Mouse (Mus musculus) MEL (cell line): Measurements from ENCODE around the gene Tprkb.

Experiments
- CTCF ChIP-seq, 3 experiments: IDR thresholded peaks in 2 of 3; conservative IDR thresholded peaks in 1 of 3; 2 replicates each; pipeline ENCODE4 v1.5.1; 2011 to 2012; ENCODE audit warnings: low read length in 3 of 3, low read depth in 2 of 3, mild to moderate bottlenecking in 2 of 3, improper control_type of control experiment in 1 of 3, inconsistent platforms in 1 of 3, mixed read lengths in 1 of 3, moderate library complexity in 1 of 3; ENCODE audit not compliant: control insufficient read depth in 1 of 3, insufficient read depth in 1 of 3, poor library complexity in 1 of 3, severe bottlenecking in 1 of 3
- JUND ChIP-seq: IDR thresholded peaks from 2 replicates; pipeline ENCODE4 v1.6.1; 2011; ENCODE audit warnings: low read depth, mild to moderate bottlenecking, improper control_type of control experiment, low read length
- POLR2A ChIP-seq, 2 experiments: IDR thresholded peaks; 2 replicates each; pipeline ENCODE4 v1.6.1; 2011 to 2012; ENCODE audit warnings: low read length in 2 of 2, mild to moderate bottlenecking in 2 of 2, control low read depth in 1 of 2, improper control_type of control experiment in 1 of 2, low read depth in 1 of 2, moderate library complexity in 1 of 2; ENCODE audit not compliant: control insufficient read depth in 1 of 2, insufficient read depth in 1 of 2, poor library complexity in 1 of 2
- SIN3A ChIP-seq: IDR thresholded peaks from 2 replicates; pipeline ENCODE4 v1.6.1; 2012; ENCODE audit warnings: low read length, improper control_type of control experiment, inconsistent platforms
- UBTF ChIP-seq: IDR thresholded peaks from 2 replicates; pipeline ENCODE4 v1.6.1; 2012; ENCODE audit warnings: low read depth, mild to moderate bottlenecking, inconsistent platforms, low read length, improper control_type of control experiment, moderate library complexity, borderline replicate concordance; ENCODE audit not compliant: insufficient read depth

GRCm38 (mm10) chr6:85942469-85942868 is 30.8 kb downstream of the Tprkb start:
- TF ChIP-seq POLR2A (IDR thresholded peaks at IDR 0.05; ENCODE audit: control insufficient read depth in 1 of 2, insufficient read depth in 1 of 2, low read depth in 1 of 2, low read length in 2 of 2, poor library complexity in 1 of 2) (no peak), UBTF (no peak), CTCF (IDR thresholded peaks at IDR 0.05 in 2 of 3, conservative IDR thresholded peaks at IDR 0.05 in 1 of 3; ENCODE audit: control insufficient read depth in 1 of 3, insufficient read depth in 1 of 3, low read depth in 2 of 3, low read length in 3 of 3, poor library complexity in 1 of 3, severe bottlenecking in 1 of 3) (no peak), SIN3A (no peak), JUND (no peak)
